Mouse (Mus musculus): ENCODE results near the gene Meis1. TPM values are rescaled to one million over a fixed set of nuclear protein-coding genes. Genes with fewer than 3 reads are reported as not detected.

Gene Meis1
- polyA plus RNA-seq, 1 experiment = 31.3 TPM

DNA sequence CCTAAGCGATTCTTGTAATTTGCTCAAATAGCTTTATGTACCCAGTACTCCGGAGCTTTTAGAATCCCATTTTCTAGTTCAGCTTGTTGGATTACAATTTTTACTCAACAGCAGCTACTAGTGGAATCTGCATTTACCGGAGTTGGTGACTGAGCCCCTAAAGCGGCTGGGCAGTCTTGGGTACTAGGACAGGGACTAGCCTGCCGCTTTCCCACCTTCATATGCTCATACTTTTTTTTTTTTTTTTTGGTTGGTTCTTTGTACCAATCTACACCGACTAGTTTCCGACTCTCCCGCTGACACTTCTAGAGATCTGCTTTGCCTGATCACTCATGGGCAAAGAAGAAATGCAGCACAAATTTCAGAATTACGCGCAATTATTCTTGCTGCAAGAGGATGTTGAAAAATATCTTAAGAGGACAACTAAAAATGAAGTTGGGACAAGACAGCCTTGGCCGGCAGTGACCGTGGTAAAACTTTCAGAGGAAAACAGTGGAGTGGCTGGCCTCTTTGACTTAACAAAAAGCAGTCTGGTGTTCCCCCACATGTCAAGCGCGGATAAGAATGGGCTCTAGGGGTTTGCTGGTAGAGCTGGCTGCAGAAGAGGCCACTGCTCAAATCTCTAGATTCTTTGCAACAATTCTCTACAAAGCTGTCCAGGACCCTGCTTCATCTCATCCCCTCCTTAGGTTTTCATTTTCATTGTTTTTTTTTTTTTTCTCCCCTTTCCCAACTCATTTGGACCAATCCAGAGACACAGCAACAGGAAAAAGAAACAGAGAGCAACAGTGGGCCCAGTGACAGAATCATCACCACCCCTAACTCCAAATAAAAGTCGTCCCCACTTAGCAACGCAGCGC lies 9.0 kb downstream of the Meis1 start:
- DNase-seq = no peak
- Histone ChIP-seq H3K4me1 (ENCODE audit: control insufficient read depth, insufficient read depth, low read length) (peaks cover 5% of the 10 kb centered on the region), H3K4me3 (replicated peaks; ENCODE audit: extremely low read depth, low read depth, low read length) (no peak overlapping the region)
- TF ChIP-seq CTCF (IDR thresholded peaks at IDR 0.05; ENCODE audit: insufficient read depth, low read length) (no peak), POLR2A (IDR thresholded peaks at IDR 0.05; ENCODE audit: borderline replicate concordance, extremely low read depth, low read depth, low read length) (no peak)
- WGBS = 57% methylated on average over 17 of the region's 17 CpGs

- peaks cover 5% of the 10 kb centered on the region for H3K4me1 ChIP-seq (ENCODE audit: control insufficient read depth, insufficient read depth, low read length)
- DNase-seq = no peak
- TF ChIP-seq CTCF (IDR thresholded peaks at IDR 0.05; ENCODE audit: insufficient read depth, low read length) (no peak), POLR2A (IDR thresholded peaks at IDR 0.05; ENCODE audit: borderline replicate concordance, extremely low read depth, low read depth, low read length) (no peak)
- 53% methylated on average over 13 of the region's 13 CpGs for WGBS
- no peak overlapping the region for H3K4me3 ChIP-seq (replicated peaks; ENCODE audit: extremely low read depth, low read depth, low read length)
Measured at GRCm38 (mm10) chr11:19008610-19009384, 10.0 kb downstream of the Meis1 start.

GRCm38 (mm10) chr11:19007541-19008424 lies 11.0 kb downstream of the Meis1 start:
- DNase-seq = peak; percentile 20
- H3K4me3 ChIP-seq (replicated peaks; ENCODE audit: extremely low read depth, low read depth, low read length) = peak overlapping the region; percentile 31
- H3K4me1 ChIP-seq (ENCODE audit: control insufficient read depth, insufficient read depth, low read length) = peaks cover 5% of the 10 kb centered on the region
- no peak for TF ChIP-seq POLR2A (IDR thresholded peaks at IDR 0.05; ENCODE audit: borderline replicate concordance, extremely low read depth, low read depth, low read length)
- no peak for TF ChIP-seq CTCF (IDR thresholded peaks at IDR 0.05; ENCODE audit: insufficient read depth, low read length)
- WGBS = 46% methylated on average over 45 of the region's 45 CpGs

DNA sequence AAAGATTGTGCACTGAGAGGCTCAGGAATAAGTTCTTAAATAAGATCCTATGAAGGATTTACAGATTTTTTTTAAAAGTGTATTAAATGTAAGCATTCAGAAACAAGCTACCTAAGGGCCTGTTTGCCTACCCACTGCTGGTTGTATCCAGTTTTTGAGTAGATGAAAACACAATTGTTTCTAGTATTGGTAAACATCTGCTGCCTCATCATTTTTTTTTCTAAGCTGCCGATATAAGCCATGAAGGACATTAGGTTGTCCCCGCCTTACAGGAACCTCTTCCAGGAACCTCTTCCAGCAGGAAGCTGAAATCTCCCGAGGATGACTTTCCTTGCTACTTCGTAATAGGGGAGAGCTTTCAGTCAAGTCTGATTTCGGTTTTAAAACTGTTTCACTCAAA lies 11.7 kb downstream of the Meis1 start:
- DNase-seq = no peak

DNA sequence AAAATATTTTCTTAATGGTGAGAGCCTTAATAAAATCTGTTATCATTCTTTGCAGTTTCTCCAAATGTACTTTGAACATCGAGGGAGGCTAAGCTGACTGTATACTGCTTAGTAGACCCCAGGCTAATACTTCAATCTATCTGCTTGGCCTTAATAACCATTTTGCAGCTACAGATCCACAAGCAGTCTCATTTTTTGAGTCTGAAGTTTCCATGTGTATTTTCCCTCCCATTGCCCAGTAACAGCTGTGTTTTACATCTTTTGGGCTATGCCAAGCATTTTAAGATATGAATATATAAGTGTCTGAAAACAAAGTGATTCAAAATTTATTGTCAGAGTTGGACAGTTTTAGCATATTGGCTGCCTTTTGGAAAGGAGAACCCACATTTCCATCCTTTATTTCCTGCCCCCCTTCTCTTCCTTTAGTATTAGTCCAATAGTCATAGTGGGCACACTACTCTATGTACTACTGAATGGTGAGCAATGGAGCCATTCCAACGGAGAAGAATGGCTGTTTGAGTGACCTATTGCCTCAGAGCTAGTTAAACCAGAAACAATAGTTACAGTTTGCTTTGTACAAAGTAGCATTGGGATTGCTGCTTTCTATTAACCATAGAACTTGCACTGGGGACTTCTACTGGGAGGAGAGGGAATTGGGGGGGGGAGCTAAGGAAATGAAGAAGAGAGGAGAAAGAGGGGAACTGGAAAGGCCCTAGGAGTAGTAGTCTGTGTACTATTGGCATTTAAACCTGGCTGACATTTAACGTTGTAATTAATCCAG lies 12.7 kb downstream of the Meis1 start:
- Histone ChIP-seq H3K4me1 (ENCODE audit: control insufficient read depth, insufficient read depth, low read length) (peaks cover 2% of the 10 kb centered on the region; the same call in 1 of the 2 replicates), H3K4me3 (replicated peaks; ENCODE audit: extremely low read depth, low read depth, low read length) (no peak overlapping the region)
- WGBS = 36% methylated on average over 3 of the region's 3 CpGs
- DNase-seq = no peak
- no peak for TF ChIP-seq CTCF (IDR thresholded peaks at IDR 0.05; ENCODE audit: insufficient read depth, low read length)
- no peak for TF ChIP-seq POLR2A (IDR thresholded peaks at IDR 0.05; ENCODE audit: borderline replicate concordance, extremely low read depth, low read depth, low read length)

More for the DNA sequence above, 11.7 kb downstream of the Meis1 start:
- no peak overlapping the region for H3K4me3 ChIP-seq (replicated peaks; ENCODE audit: extremely low read depth, low read depth, low read length)
- peaks cover 2% of the 10 kb centered on the region; the same call in 1 of the 2 replicates for H3K4me1 ChIP-seq (ENCODE audit: control insufficient read depth, insufficient read depth, low read length)
- WGBS = 36% methylated on average over 5 of the region's 5 CpGs
- TF ChIP-seq POLR2A (IDR thresholded peaks at IDR 0.05; ENCODE audit: borderline replicate concordance, extremely low read depth, low read depth, low read length) (no peak), CTCF (IDR thresholded peaks at IDR 0.05; ENCODE audit: insufficient read depth, low read length) (no peak)

GRCm38 (mm10) chr11:19005007-19005912 lies 13.5 kb downstream of the Meis1 start:
- no peak for TF ChIP-seq CTCF (IDR thresholded peaks at IDR 0.05; ENCODE audit: insufficient read depth, low read length)
- no peak for TF ChIP-seq POLR2A (IDR thresholded peaks at IDR 0.05; ENCODE audit: borderline replicate concordance, extremely low read depth, low read depth, low read length)
- Histone ChIP-seq H3K4me3 (replicated peaks; ENCODE audit: extremely low read depth, low read depth, low read length) (no peak overlapping the region), H3K4me1 (ENCODE audit: control insufficient read depth, insufficient read depth, low read length) (peaks cover 2% of the 10 kb centered on the region)
- WGBS = 63% methylated on average over 9 of the region's 9 CpGs
- DNase-seq = no peak

DNA sequence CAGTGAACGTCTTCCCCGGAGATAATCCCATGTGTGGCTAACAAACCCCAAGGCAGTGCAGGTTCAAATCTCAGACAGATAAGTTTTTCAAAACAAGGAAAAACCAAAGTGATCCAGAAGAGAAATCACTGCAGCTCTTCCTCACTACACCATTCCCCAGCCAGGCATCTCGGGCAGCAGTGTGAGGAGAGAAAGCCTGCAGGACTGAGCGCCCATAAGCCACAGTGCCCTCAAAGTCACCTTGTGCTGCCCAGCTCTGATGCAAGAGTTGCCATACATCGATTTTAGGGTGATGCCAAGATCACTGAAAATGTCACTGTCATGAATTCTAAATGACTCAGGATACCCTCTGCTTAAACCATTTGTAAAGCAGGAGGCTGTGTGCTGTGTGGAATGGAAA lies 15.7 kb downstream of the Meis1 start:
- H3K4me3 ChIP-seq (replicated peaks; ENCODE audit: extremely low read depth, low read depth, low read length) = no peak overlapping the region
- 70% methylated on average over 5 of the region's 5 CpGs for WGBS
- H3K4me1 ChIP-seq (ENCODE audit: control insufficient read depth, insufficient read depth, low read length) = no peaks in the 10 kb centered on the region; the same call in 1 of the 2 replicates

More for the DNA sequence above, 15.7 kb downstream of the Meis1 start:
- no peak for DNase-seq
- TF ChIP-seq POLR2A (IDR thresholded peaks at IDR 0.05; ENCODE audit: borderline replicate concordance, extremely low read depth, low read depth, low read length) (no peak), CTCF (IDR thresholded peaks at IDR 0.05; ENCODE audit: insufficient read depth, low read length) (no peak)

Measured in lung, adult 2 months (tissue).